Mouse (Mus musculus): ENCODE results near the gene Prdm16.

DNA sequence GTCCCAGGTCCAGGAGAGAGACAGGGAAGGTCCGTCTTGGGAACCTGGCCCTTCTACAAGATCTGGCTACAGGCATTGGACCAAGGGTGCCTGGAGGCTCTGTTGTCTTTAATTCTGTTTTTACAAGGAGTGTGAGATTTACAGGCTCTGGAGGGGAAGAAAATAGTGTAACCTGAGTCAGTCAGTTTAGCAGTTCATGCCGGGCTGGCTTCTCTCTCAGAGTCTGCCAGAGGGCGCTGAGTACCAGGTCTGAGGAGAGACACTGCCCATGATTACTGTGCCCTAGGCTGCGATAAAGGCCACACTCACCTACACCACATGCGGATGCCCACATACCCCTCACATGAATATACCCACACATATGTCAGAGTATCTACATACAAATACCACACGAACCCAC is 219.9 kb downstream of the Prdm16 start:
- TF ChIP-seq CTCF (IDR thresholded peaks at IDR 0.05; ENCODE audit: control insufficient read depth, insufficient read depth, insufficient read length) (no peak), MAX (IDR thresholded peaks at IDR 0.05) (no peak), USF1 (IDR thresholded peaks at IDR 0.05; ENCODE audit: low read depth) (no peak), CEBPB (IDR thresholded peaks at IDR 0.05; ENCODE audit: low read depth) (no peak)

Data from C2C12 (cell line).